Mouse (Mus musculus) hindbrain, embryonic 14.5 days (tissue): ENCODE data around the gene Gorab. TPM values are rescaled to one million over a fixed set of nuclear protein-coding genes. Genes with fewer than 3 reads are reported as not detected.

Experiments used
- ATAC-seq: fragments of 200-750 bp; cut with Nextera tagmentation; 2 replicates; pipeline ENCODE4 v1.8.0; 2017; ENCODE audit warnings: moderate number of reproducible peaks, mild to moderate bottlenecking, moderate TSS enrichment, moderate library complexity; ENCODE audit not compliant: low FRiP score
- DNase-seq: peaks from one replicate; pipeline ENCODE4 v3.0.0-alpha.2; 2015; ENCODE audit warnings: low spot score
- H3K27ac ChIP-seq: fragments of 300-500 bp; sonication (generic); 2 replicates; pipeline ENCODE4 v1.5.1; 2014; ENCODE audit warnings: mild to moderate bottlenecking, moderate library complexity
- H3K27me3 ChIP-seq: fragments of 300-500 bp; sonication (generic); 2 replicates; pipeline ENCODE4 v1.6.1; 2014; ENCODE audit warnings: mild to moderate bottlenecking, low read length, mixed read lengths; ENCODE audit not compliant: control insufficient read depth, insufficient read depth
- H3K36me3 ChIP-seq: fragments of 300-500 bp; sonication (generic); replicated peaks from 2 replicates; pipeline ENCODE4 v1.6.1; 2014; ENCODE audit not compliant: control insufficient read depth, insufficient read depth
- H3K4me1 ChIP-seq: fragments of 300-500 bp; sonication (generic); replicated peaks from 2 replicates; pipeline ENCODE4 v1.6.1; 2014; ENCODE audit warnings: antibody characterized with exemption, low read length, mixed read lengths; ENCODE audit not compliant: control insufficient read depth, insufficient read depth
- H3K4me2 ChIP-seq: fragments of 300-500 bp; sonication (generic); replicated peaks from 2 replicates; pipeline ENCODE4 v1.6.1; 2014; ENCODE audit warnings: mild to moderate bottlenecking, moderate library complexity
- H3K4me3 ChIP-seq: fragments of 300-500 bp; sonication (generic); replicated peaks from 2 replicates; pipeline ENCODE4 v1.5.1; 2014; ENCODE audit warnings: mild to moderate bottlenecking, low read length
- H3K9ac ChIP-seq: fragments of 300-500 bp; sonication (generic); 2 replicates; pipeline ENCODE4 v1.6.1; 2014
- H3K9me3 ChIP-seq: fragments of 300-500 bp; sonication (generic); 2 replicates; pipeline ENCODE4 v1.6.1; 2016; ENCODE audit warnings: low read length; ENCODE audit not compliant: control insufficient read depth
- WGBS: fragments of 180-500 bp; shearing (Covaris S2); extraction: QIAGEN DNeasy Blood & Tissue Kit; methylation state at CpG from one replicate; pipeline ENCODE4 v1.1.7; 2014; 5-methylcytosine and 5-hydroxymethylcytosine counted together
- polyA plus RNA-seq: library from polyadenylated mRNA; unstranded; fragments of >200 nt; fragmentation: Nextera tagmentation; extraction: Ambion mirVana; gene quantifications from 2 replicates; pipeline ENCODE4 v1.2.1, GENCODE M21; 2014

Gene Gorab
- polyA plus RNA-seq, 1 experiment from 2014 or later, result 20.5 TPM

GRCm38 (mm10) chr1:163383442-163384027 is 19.9 kb downstream of the Gorab start:
- H3K4me2 ChIP-seq, result no peak overlapping the region
- no peaks in the 10 kb centered on the region for H3K4me1 ChIP-seq
- H3K27me3 ChIP-seq, result no peaks in the 10 kb centered on the region
- no peaks in the 10 kb centered on the region for H3K9me3 ChIP-seq
- ATAC-seq, result no peak
- DNase-seq, result no peak
- H3K27ac ChIP-seq, result no peak overlapping the region
- no peak overlapping the region for H3K9ac ChIP-seq
- no peak overlapping the region for H3K4me3 ChIP-seq
- H3K36me3 ChIP-seq, result peaks cover 45% of the 10 kb centered on the region
- WGBS, result 80% methylated on average over 5 of the region's 5 CpGs

DNA sequence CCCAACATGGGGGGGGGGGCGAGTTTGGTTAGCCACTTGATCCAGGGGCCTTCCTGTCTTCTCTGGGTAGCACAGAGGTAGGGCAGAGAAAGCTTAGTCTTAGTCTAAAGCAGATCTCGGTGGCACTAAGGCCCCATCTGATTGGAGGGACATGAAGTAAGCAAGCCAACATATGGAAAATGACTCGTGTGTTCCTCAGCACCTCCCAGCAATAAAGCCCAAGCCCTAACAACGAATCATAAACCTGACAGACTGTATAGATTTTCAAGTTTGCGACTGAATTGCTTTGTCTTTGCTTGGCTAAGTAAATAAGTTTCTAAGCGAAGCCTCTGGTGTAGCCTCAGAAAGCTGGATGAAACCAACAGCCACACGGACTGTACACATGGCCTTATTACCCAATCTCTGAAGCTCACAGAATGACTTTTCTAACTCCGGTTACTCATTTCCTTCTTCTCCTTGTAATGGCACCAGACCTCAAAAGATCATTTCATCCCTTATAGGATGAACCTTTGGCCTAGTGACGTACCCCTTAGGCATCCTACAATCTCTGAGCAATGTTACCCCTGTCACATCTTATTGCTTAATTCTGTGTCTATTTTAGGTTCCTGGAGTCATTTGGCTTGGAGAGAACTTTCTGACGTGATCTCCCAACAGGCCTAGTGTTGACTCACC is 21.3 kb downstream of the Gorab start:
- Histone ChIP-seq H3K4me2 (no peak overlapping the region), H3K36me3 (peaks cover 35% of the 10 kb centered on the region), H3K4me3 (no peak overlapping the region), H3K27ac (no peak overlapping the region), H3K9me3 (no peaks in the 10 kb centered on the region), H3K9ac (no peak overlapping the region), H3K27me3 (no peaks in the 10 kb centered on the region), H3K4me1 (no peaks in the 10 kb centered on the region)
- ATAC-seq (no peak), DNase-seq (no peak)
- 95% methylated on average over 10 of the region's 10 CpGs for WGBS

GRCm38 (mm10) chr1:163380591-163380990 is 22.9 kb downstream of the Gorab start:
- ATAC-seq (no peak), DNase-seq (no peak)
- Histone ChIP-seq H3K4me3 (no peak overlapping the region), H3K4me2 (no peak overlapping the region), H3K27me3 (no peaks in the 10 kb centered on the region), H3K36me3 (peaks cover 19% of the 10 kb centered on the region), H3K9ac (no peak overlapping the region), H3K9me3 (no peaks in the 10 kb centered on the region), H3K4me1 (no peaks in the 10 kb centered on the region), H3K27ac (no peak overlapping the region)
- WGBS, result 81% methylated on average over 1 of the region's 1 CpGs

DNA sequence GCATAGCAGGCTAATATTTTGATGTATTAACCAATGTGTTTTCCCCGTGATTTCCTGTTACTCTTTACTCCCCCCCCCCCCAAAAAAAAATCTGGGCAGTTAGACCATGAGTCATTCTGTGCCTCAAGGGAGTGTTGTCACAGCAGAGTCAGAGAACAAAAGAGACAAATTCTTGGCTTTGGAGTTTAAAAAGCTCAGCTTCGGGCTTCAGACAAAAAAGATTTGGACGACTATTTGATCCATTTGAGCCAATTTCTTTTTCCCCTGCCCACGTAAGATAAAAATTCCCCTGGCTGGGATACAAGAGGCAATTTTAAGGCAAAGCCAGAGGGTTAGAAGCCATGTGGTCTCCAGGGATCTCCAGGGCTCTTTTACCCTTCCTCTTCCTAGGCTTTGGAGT is 23.4 kb downstream of the Gorab start:
- Histone ChIP-seq H3K4me1 (no peaks in the 10 kb centered on the region), H3K27me3 (no peaks in the 10 kb centered on the region), H3K4me2 (no peak overlapping the region), H3K4me3 (no peak overlapping the region), H3K36me3 (peaks cover 14% of the 10 kb centered on the region), H3K9me3 (no peaks in the 10 kb centered on the region), H3K9ac (no peak overlapping the region), H3K27ac (no peak overlapping the region)
- WGBS, result 36% methylated on average over 4 of the region's 4 CpGs
- DNase-seq, result no peak
- ATAC-seq, result no peak

DNA sequence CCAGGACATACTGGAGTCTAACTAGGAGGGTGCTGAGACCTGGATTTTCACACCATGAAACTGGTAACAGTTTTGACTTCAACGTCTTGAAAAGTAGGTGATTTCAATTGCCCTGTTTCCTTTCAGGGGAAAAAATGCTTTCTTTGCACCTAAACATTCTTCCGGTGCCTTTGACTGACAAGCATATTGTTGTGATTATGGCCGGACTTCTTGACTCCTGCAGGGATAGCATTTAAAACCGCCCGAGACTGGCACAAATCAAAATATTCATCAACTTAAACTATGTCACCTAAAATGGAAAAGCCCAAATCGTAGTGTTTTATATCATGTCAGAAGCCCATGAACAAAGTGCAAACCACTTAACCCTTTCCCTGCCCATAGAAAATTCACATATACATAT is 25.5 kb downstream of the Gorab start:
- Histone ChIP-seq H3K4me1 (no peaks in the 10 kb centered on the region), H3K27ac (no peak overlapping the region), H3K9me3 (no peaks in the 10 kb centered on the region), H3K27me3 (no peaks in the 10 kb centered on the region), H3K4me3 (no peak overlapping the region), H3K4me2 (no peak overlapping the region), H3K36me3 (no peaks in the 10 kb centered on the region), H3K9ac (no peak overlapping the region)
- 57% methylated on average over 6 of the region's 6 CpGs for WGBS
- ATAC-seq, result no peak
- no peak for DNase-seq

DNA sequence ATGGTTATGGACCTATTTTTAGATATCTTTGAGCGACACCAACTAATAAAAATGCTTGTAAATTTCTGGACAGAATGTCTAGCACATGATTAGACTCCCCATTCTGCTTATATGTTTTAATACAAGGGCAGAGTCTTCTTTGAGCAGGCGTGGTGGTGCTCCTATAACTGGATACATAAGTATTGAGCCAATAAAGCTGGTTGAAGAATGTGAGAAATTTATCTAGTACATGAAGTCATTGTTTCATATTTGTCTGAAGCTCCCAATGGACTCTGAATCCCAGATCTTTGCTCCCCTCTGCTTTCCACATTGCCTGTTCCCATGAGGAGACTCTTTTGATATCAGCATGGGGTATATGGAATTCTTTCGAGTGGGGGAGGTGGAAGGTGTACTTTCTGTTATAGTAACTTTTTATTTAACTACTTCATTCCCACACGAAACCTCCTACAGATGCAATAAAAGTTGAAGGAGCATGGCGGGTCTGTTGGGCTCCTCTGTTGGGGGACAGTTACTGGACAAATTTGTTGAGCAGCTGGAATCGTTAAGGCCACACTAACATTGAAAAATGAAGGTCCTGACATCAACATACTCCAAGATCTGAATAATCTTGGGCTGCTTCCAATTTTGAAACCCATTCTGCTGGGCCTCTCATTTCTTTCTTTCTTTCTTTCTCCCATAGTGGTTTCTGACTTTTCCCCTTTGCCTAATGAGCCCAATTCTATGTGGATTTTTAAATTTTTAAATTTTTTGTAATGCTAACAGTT is 26.5 kb downstream of the Gorab start:
- no peak for DNase-seq
- Histone ChIP-seq H3K4me2 (no peak overlapping the region), H3K4me1 (no peaks in the 10 kb centered on the region), H3K4me3 (no peak overlapping the region), H3K9ac (no peak overlapping the region), H3K36me3 (no peaks in the 10 kb centered on the region), H3K9me3 (no peaks in the 10 kb centered on the region), H3K27me3 (no peaks in the 10 kb centered on the region), H3K27ac (no peak overlapping the region)
- ATAC-seq, result no peak
- WGBS, result 83% methylated on average over 6 of the region's 6 CpGs

DNA sequence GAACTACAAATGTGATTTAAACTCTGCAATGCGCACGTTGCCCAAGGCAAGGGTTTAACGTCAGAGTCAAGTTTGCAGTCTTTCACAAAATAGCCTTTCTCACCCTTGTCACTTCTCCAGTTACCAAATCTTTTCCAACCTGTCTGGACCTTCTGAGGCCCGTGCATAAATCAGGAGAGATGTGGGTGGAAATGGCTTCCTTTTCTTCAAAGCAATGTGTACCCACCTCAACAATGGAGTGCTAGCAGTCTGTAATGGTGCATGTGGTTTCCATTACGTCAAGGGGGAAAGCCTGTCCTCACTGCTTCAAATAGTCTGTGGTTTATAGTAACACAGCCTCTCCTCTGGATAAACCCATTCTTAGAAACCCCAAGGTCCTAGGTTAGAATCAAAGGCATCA is 29.0 kb downstream of the Gorab start:
- 82% methylated on average over 5 of the region's 5 CpGs for WGBS
- ATAC-seq, result no peak

DNA sequence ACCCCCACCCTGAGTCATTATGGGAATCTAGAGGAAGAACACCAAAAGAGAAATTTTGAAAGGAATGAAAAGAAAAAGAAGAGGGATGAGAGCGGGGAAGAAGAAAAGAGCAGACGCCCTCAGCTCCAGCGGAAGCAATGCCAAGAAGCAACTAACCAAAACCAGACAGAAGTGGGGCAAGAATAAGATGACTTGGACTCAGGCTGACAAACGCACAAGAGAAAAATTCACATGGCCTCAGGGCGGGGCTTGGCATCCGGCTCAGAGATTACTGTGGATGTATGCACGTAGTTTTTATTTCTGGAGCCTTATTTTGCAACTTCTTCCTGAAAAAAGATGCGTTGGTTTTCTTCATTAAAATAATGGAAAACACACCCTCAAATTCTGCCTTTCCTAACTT is 41.3 kb downstream of the Gorab start:
- no peaks in the 10 kb centered on the region for H3K36me3 ChIP-seq
- no peak overlapping the region for H3K4me3 ChIP-seq
- ATAC-seq (no peak), DNase-seq (no peak)
- no peaks in the 10 kb centered on the region for H3K4me1 ChIP-seq
- H3K9me3 ChIP-seq, result no peaks in the 10 kb centered on the region
- no peak overlapping the region for H3K9ac ChIP-seq
- H3K27me3 ChIP-seq, result no peaks in the 10 kb centered on the region
- no peak overlapping the region for H3K27ac ChIP-seq
- 81% methylated on average over 8 of the region's 8 CpGs for WGBS
- H3K4me2 ChIP-seq, result no peak overlapping the region

More for the DNA sequence above, 29.0 kb downstream of the Gorab start:
- H3K9me3 ChIP-seq, result no peaks in the 10 kb centered on the region
- H3K27ac ChIP-seq, result no peak overlapping the region
- no peak for DNase-seq
- H3K4me3 ChIP-seq, result no peak overlapping the region
- H3K4me1 ChIP-seq, result no peaks in the 10 kb centered on the region
- no peak overlapping the region for H3K9ac ChIP-seq
- H3K4me2 ChIP-seq, result no peak overlapping the region
- no peaks in the 10 kb centered on the region for H3K36me3 ChIP-seq
- no peaks in the 10 kb centered on the region for H3K27me3 ChIP-seq

- no peak for ATAC-seq
- H3K4me3 ChIP-seq, result no peak overlapping the region
- no peaks in the 10 kb centered on the region for H3K9me3 ChIP-seq
- no peaks in the 10 kb centered on the region for H3K4me1 ChIP-seq
- 89% methylated on average over 5 of the region's 5 CpGs for WGBS
- no peaks in the 10 kb centered on the region for H3K27me3 ChIP-seq
- no peaks in the 10 kb centered on the region for H3K36me3 ChIP-seq
- no peak overlapping the region for H3K9ac ChIP-seq
- H3K27ac ChIP-seq, result no peak overlapping the region
- no peak for DNase-seq
- no peak overlapping the region for H3K4me2 ChIP-seq
Measured at GRCm38 (mm10) chr1:163361376-163361775, 42.1 kb downstream of the Gorab start.
